Mouse (Mus musculus): ENCODE results near the gene Stk36.
A peak's percentile ranks its signal among the peaks of the same experiment; 100 is the strongest.

Gene Stk36

DNA sequence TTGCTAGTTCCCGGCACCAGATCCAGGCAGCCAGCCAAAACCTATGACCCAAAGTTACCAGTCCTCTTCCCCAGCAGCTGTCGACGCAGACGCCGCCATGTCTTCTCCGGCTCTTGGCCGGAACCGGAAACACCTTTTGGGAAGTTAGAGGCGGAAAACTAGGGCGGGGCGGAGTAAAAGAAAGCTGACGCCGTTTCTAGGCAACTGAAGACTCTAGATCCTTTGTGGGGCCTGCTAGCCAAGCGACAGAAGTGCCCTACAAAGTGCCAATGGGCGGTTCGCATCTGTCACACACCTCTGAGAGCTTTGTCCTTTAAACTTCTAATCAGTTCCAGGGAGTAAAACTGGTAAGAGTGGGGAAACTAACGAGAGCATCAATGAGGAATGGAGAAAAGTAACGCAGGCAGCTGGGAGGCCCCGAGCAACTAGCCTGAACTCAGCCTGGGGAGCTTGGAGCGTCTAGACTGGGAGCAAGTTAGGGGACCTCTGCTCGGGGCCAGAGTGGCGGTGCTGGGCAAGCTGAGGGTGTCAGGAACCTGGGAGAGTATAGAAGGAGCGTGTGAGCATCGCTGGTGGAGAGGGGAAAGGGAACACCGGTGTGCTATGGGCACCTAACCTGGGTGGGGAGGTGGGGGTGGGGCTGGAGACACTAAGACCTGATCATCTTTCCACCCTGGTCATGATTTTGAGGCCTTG, at the start of gene Stk36, which contains the start of gene Rnf25:
Gene Stk36 (plus strand): TSS at position 179 of the 696 bp plus-strand sequence.
Gene Rnf25 (minus strand): TSS at position 131 of the 696 bp plus-strand sequence.
- peak; percentile 74 for DNase-seq (ENCODE audit: low read depth, low spot score)

DNA sequence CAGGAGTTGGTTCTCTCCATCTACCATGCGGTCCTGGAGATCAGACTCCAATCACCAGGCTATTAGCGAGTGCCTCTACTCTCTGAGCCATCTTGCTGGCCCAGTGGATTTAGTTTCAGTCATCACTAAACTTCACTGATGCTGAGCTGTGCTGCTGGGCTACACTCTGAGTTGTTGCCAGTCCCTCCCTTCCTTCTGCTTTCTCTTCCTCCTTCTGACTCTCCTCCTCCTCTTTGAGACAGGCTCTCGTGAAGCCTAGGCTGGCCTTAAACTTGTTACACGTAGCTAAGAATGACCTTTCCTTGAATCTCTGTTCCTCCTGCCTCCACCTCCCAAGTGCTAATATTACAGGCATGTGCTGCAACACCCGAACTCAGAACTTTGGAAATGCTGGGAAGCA, 42.2 kb upstream of the Stk36 start:
- DNase-seq (ENCODE audit: low read depth, low spot score), result no peak

DNA sequence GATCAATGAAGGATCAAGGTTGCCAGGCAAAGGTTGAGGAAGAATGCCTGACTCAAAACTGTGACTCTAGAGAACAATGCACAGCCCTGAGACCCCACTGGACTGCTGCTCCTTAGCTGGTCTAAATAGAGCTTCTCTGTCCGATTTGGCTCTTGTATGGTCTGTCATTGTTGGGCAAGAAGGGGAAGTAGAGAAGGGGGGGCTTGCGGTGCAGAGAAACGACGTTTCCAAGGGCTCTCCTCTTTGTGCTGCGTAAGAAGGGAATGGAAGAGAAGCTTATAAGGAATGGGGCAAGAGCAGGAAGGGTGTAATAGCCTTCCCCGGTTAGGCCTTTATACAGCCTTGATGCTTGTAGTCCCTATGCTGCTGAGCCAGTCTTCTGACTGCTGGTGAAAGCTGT, 35.4 kb upstream of the Stk36 start:
- no peak for DNase-seq (ENCODE audit: low read depth, low spot score)

DNA sequence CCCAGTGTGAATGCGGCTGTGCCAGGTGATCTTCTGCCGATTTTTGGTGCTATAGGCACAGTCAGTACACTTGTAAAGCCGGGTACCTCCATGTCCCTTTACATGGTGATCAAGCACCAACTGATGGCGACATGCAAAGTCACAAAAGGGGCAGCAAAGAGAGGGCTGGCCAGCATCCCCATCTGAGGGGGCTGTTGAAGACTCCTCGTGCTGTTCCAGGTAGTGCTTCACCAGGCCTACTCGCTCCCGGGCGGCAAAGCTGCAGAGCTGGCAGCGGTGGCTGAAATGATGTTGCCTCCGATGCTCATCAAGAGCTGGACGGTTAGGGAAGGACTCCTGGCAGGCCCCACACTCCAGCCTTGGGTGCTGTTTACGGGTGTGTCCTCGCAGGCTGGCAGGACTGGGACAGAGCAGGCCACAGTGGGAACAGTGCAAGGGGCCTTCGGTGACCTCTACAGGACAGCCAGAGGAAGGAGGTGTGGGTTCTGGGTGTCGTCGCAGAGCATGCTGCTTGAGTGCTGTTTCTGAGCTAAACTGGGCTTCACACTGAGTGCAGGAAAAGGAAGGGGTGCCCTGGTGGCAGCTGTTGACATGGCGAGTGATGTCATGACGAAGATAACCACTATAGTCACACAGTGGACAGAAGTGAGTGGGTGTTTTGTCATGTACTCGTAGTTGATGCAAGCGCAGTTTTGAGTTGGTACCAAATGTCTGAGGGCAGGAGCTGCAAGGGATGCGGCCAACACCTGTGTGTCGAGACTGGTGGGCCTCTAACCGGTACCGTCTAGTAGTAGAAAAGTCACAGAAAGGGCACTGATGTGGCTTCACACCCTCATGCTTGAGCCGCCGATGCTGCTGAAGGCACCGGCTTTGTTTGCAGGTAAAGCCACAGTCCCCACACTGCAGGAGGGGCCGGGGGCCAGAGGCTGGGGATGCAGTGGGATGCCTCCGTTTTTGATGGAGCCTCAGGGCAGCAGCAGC, 31.2 kb upstream of the Stk36 start:
- DNase-seq (ENCODE audit: low read depth, low spot score), result no peak

DNA sequence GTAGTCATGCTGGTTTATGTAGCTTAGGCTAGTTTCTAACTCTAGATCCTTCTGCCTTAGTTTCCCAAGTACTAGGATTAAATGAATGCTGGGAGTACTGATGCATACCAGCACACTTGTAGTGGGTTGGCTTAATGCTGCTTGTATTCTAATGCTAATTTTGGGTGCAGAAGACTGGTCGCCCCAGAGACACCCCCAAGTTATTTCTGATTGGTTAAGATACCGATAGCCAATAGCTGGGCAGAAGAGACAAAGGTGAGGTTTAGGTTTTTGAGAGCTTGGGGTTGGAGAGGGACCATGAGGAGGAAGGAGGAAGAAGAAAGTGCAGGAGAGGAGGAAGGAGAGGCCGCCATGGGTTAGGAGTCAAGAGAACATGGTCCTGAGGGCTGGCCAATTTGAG, 18.6 kb upstream of the Stk36 start:
- no peak for DNase-seq (ENCODE audit: low read depth, low spot score)

DNA sequence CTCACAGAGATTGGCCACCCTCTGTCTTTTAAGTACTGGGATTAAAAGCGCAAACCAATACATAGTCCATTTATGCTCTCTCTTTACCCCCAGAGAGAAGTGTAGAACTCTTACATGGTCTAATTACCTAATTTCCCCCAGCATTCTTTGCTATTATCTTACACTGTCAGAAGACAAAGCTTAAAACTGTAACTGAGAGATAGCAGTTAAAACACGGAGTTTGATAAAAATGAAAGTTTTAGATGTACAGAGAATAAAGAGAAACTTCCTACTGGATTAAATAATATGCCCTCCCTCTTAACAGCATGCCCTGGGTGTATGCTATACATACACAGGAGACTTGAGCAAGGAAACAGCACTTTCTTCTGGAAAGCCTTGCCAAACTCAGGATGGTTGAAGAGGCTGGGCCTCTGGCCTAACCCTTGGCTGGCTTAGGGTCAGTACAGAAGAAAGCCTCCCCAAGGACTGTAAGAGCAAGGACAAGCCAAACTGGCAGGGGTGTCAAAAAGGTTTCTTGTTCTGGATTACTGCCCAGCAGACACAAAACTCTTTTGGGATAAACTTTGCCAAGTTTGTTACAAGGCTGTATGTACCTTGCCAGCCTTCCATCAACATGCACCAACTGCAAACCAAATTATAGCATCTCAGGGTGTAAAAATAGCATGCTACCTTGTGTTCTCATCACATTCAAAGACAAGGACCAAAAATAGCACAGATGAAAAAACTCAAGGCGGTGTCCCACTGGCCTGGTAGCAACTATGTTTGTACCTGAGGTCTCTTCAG, 16.4 kb upstream of the Stk36 start:
- peak; percentile 93 for DNase-seq (ENCODE audit: low read depth, low spot score)

DNA sequence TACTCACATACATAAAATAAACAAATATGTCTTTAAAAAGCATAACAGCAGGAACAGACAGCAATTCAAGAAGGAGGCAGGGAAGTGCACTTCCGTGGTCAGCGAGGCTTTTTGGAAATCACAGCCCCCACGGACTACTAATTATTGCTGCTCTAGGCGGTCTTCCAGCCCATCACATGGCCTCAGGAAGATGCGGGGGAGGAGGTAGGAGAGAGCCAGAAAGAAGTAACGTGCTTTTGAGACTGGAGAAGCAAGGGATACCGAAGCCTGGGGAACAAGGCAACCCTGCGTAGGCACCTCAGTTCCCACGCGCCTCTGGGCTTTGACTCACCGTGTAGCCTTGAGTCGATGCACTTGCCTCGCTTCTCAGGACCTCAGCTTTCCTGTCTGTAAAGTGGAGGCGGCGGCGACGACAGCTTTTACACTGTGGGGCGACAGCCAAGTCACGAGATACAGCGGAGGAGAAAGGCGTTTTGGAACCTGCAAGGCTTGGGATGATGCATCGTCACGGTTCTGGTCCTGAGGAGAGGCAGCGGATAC, 13.9 kb upstream of the Stk36 start:
- no peak for DNase-seq (ENCODE audit: low read depth, low spot score)

DNA sequence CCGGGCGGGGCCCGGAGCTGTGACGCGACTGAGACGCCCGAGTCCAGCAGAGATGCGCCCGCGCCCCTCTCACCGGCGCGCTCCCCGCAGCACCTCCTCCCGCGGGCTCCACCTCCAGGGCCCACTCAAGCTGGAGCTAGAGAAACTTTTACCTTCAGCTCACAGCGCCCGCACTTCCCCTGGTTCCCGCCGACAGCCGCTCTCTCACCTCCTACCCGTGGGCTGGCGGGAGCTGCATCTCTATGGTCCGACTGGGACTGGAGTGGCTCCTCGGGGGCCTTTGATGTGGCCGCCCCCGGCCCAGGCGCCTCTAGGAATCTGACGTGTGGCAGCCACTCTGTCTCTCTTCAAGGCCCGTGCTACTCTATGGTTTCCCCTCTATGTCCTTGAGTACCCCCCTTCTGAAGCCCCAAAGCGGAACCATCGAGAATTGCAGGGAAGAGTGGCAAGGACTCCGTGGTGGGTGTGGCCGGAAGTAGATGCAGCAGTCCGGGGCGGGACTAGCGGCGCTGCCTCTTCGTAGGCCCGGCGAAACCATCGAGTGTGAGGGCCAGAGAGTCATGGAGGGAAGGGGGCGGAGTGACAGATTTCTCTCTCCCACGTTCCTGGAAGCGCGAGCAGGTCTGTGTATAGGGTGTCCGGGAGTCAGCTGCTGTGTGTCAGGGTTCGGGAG, 13.3 kb upstream of the Stk36 start, which contains the start of the genes Zfp142 and Bcs1l:
Gene Zfp142 (minus strand): TSS at position 474 of the 673 bp plus-strand sequence.
Gene Bcs1l (plus strand): TSS at position 517 of the 673 bp plus-strand sequence.
- DNase-seq (ENCODE audit: low read depth, low spot score), result peak; percentile 98

DNA sequence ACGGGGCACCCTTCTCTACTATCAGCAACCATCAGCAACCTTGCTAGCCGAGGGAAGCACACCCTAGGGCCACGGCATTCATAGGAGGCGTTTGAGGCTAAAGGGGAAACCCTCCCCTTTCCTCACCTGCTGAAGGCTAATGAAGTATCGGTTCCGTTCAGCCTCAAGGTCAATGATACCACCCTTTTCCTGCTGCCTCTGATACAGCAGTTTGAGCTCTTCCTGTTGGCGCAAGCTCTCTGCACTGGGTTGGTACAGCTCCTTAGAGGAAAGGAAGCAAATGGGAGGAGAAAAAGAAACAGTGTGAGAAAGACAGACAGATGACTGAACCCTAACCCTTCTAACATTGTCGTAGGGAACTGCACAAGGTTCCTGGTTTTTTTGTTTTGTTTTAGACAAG, 6.8 kb upstream of the Stk36 start:
- no peak for DNase-seq (ENCODE audit: low read depth, low spot score)

DNA sequence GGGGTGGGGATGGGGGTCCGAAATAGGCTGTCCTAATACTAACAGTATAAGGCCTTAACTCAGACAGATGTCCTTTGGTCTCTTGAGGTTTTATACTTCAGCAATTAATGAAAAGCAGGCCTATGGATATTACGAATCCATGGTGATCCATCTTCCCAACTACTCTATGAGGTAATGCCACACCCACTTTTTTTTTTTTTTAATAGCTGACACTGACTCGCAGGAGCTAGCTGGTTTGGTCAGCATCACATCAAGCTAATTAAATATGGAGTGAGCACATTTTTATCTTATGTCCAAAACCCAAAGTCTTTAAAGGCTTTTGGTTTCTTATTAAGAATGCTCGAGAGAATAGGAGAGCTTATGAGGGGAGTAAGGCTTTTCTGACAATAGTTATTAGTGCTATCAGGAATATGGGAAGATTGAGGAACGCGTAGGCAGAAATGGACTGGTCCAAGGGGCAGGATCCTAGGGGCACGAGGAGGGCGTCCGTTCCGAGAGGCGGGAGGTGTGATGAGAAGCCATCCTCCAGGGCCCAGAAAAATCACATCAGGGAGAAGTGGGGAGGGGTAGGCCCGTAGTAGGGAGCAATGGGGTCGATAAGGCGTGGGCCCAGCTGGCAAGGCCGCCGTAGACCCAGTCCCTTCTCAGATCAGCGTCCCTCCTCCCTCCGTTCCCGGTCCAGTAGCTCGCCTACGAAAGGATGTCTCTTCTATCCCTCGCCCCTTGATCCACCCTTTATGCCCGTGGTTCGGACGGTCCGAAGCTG, 561 bp upstream of the Stk36 start:
- DNase-seq (ENCODE audit: low read depth, low spot score), result no peak

DNA sequence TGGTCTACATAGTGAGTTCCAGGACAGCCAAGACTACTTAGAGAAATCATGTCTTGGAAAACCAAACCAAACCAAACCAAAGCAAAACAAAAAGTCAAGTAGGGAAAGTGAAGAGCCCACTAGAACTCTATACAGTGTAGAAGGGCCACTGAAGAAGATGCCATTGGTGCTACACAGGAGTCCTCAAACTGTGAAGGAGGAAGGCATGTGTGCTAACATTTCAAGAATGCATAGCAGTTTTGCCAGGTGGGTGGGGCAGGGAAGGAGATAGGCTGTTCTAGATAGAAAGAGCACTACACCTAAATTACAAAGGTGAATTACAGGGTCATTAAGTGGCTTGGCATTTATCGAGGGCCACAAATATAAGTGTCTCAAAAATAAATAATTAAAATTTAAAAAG, 22.9 kb downstream of the Stk36 start:
- DNase-seq (ENCODE audit: low read depth, low spot score), result no peak

DNA sequence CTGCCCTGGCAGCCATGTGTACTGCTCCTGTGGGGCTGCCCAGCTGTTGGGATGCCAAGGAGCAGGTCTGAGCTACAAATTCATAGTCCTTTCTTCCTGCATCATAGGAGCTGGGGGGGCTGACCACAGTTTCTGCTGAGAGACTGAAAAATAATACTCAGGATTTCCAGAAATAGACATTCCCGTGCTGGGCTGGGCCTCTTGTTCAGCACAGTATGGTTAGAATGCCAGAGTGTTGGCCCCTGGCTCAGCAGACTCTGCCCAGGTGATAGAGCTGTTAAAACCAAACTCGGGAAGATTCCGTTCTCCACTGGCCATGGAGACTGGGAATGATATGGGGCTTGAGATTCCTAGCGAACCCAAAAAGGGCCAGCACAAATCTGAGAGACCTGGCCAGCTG, 24.8 kb downstream of the Stk36 start:
- no peak for DNase-seq (ENCODE audit: low read depth, low spot score)

DNA sequence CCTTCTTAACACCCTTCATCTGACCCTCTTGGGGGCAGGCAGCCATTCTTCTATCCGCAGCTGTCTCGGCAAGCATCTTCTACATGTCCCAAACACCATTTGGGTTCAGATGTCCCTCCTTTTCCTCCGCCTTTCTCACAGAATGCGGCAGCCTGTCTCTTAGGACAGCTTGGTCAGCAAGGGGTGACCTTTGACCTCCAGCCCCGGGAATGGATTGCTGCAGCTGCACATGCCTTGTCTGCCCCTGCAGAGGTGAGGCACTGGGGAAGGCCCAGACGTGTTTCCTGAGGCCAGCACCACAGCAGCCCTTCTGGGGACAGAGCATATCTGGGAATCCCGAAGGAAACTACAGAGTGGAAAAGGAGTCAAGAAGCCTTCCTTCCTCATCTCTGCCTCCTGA, 26.8 kb downstream of the Stk36 start:
- DNase-seq (ENCODE audit: low read depth, low spot score), result no peak

DNA sequence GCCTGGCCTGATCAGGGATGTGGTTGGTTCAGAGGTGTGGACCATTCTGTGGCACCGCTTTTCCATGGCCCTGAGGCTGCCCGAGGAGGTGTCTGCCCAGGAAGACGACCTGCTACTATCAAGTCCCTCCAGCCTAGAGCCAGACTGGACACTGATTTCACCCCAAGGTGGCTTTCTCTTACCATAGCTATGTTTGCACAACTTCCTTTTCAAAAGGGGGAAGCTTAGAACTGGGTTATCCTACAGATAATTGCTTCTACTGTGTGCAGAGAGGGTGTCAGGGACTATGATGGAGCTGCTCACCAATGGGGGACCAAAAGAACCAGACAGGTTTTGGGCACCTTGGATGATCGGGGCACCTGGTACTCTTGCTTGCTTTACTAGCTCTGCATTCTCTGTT, 31.5 kb downstream of the Stk36 start:
- DNase-seq (ENCODE audit: low read depth, low spot score), result no peak

DNA sequence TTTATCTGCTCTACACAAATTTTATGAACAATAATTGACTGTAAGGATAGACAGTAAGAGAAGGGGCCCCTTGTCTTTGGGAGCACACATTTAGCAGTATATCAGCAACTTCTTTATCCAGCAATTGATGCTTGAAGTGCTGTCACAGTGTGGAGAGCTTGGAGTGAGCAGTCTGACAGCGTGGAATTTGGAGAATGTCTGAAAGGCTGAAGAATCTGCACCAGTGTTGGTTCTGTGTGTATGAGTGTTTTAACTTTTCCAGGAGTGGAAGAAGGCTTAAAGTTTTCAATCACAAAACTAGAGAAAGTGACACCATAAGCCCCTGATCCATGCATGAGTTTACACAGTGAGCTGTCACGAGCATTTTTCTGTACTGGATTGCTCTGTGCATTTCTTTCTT, 42.3 kb downstream of the Stk36 start:
- no peak for DNase-seq (ENCODE audit: low read depth, low spot score)

DNA sequence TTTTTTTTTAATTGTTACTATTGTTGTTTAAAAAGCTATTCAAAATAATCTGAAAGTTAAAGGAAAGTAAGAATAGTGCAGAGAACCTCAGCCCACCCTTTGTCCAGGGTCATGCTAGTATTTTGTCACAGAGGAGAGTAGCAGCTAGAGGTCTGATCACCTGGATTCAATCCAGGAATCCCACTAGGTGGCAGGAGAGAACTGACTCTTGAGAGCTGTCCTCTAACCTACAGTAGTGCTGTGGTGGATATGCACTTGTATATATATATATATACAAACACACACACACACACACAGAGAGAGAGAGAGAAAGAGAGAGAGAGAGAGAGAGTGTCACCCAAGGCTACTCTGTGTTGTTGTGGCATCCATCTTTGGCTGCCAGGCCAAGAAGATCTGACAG, 42.7 kb downstream of the Stk36 start:
- DNase-seq (ENCODE audit: low read depth, low spot score), result no peak

DNA sequence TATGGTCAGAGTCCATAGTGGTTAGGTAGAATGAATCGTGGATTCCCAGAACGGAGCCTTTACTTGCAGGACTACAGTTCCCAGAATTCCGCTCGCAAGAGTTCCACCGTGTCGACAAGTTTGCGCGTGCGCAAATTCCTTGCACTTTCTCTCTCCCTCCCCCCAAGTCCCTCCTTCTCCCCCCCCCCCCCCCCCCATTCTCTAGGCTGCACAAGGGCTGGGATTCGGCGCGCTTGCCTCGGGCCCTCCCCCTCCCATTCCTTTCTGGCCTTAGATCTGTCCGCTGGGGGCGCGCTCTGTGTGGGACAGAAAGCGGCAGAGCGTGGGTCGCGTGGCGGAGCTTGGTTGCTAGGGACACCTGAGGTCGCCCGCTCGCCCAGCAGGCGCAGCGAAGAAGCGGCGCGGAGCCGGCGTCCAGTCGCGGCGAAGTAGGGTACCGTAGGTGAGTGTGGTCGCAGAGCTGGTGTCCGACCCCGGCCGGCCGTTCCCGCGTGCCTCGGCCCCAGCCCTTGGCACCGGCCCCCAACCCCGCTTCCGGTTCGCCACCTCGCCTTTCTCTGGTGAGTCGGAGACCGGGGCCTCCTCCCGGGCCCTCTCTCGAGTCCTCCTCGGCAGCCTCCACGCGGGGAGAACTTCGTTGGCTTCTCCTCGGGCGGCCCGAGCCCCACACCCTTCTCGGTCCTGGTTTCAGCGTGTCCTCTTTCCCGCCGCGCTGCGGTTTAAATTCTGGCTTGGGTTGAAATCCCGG, 60.4 kb downstream of the Stk36 start, which contains the start of gene Ttll4:
Gene Ttll4 (plus strand): TSS at position 298 of the 748 bp plus-strand sequence.
- DNase-seq (ENCODE audit: low read depth, low spot score), result peak; percentile 97

DNA sequence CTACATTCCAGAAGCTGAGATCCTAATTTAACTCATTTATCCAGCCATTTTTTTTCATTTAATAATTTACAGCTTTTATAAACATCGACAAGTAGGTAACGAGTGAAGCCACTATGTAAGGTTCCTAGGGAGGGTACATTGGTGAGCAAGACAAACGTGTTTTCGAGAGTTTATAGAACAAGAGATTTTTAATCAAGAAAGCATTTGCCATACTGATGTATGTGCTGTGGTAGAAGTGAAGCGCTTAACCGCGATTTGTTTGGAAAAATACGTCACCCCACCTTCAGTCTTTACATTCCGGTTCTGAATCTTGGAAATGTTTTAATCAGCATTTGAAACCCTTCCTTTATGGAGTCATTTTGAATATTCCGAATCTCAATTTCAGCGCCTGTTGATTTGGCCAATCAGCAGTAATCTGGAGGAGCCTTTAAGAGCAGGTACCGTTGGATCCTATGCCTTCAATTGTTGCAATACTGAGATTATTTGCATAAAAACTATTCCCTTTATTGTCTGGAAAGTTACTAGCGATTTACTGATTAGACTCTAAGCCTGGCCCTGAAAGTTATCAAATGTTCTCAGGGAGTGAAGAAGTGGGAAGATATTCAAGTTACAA, 61.1 kb downstream of the Stk36 start:
- DNase-seq (ENCODE audit: low read depth, low spot score), result no peak

DNA sequence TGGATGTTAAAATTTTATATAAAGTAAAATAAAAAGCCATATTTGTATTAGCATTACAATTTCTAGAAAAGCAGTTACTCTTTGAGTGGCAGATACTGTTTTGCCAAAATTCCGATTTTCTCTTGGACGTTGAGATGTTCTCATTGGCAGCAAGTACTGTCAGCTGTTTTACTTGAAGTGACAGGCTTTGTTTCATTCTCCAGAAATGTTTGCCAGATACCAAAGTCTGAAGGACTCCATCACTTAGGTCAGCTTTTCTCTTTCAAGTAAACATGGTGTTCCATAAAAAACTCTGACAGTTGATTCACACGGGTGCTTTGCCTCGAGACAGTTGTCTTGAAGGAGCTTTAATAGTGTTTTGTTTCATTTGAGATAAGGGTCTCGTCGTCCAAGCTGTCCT, 63.9 kb downstream of the Stk36 start:
- no peak for DNase-seq (ENCODE audit: low read depth, low spot score)
